Mouse (Mus musculus): ENCODE measurements around the gene Rap1gap2. TPM values are rescaled to one million over a fixed set of nuclear protein-coding genes. Genes with fewer than 3 reads are reported as not detected.

Rap1gap2 gene
- total and polyA plus RNA-seq, 3 experiments, result 55.4 to 79.8 (median 76.6) TPM

GRCm38 (mm10) chr11:74465712-74466111 lies 145.0 kb downstream of the Rap1gap2 start (continued):
- no peak for TF ChIP-seq KAT2A (IDR thresholded peaks at IDR 0.05; ENCODE audit: insufficient replicate concordance, low read length)
- TF ChIP-seq MYC (IDR thresholded peaks at IDR 0.05; ENCODE audit: low read depth, low read length), result no peak
- no peak for TF ChIP-seq ZNF384 (IDR thresholded peaks at IDR 0.05; ENCODE audit: low read depth, low read length)
- TF ChIP-seq GABPA (IDR thresholded peaks at IDR 0.05; ENCODE audit: insufficient replicate concordance, low read depth, low read length), result no peak

- H3K4me2 ChIP-seq (ENCODE audit: insufficient read depth, low read depth, poor library complexity, severe bottlenecking), result no peak overlapping the region
- H3K27ac ChIP-seq (ENCODE audit: insufficient read depth, low read depth), result no peak overlapping the region
- TF ChIP-seq NELFE (IDR thresholded peaks at IDR 0.05; ENCODE audit: low read depth, low read length) (no peak), SIN3A (IDR thresholded peaks at IDR 0.05; ENCODE audit: low read length) (no peak), PAX5 (IDR thresholded peaks at IDR 0.05; ENCODE audit: low read length) (no peak), ELF1 (IDR thresholded peaks at IDR 0.05; ENCODE audit: low read depth, low read length) (no peak), ETS1 (conservative IDR thresholded peaks at IDR 0.05; ENCODE audit: low read depth, low read length) (no peak), MXI1 (IDR thresholded peaks at IDR 0.05; ENCODE audit: low read depth, low read length) (no peak), POLR2AphosphoS2 (IDR thresholded peaks at IDR 0.05; ENCODE audit: low read depth, low read length) (no peak)
- no peak overlapping the region for H3K4me3 ChIP-seq (replicated peaks in 1 of 3; ENCODE audit: low read depth in 2 of 3, low read length in 2 of 3, poor library complexity in 1 of 3)
- no peak overlapping the region for H3K9ac ChIP-seq (ENCODE audit: insufficient read depth, low read depth)
- dilution Hi-C loops (cut with MboI; ENCODE audit: extremely low pct_ligation_motif_present, extremely low pct_unique_long_range_greater_than_20kb, low sequenced_read_pairs) (no loop called here), in situ Hi-C loops (cut with MboI; ENCODE audit: low pct_ligation_motif_present, low pct_unique_long_range_greater_than_20kb, low sequenced_read_pairs) (no loop called here)
- peaks cover 4% of the 10 kb centered on the region for H3K9me3 ChIP-seq (replicated peaks; ENCODE audit: low read length)
- H3K27me3 ChIP-seq (replicated peaks), result no peaks in the 10 kb centered on the region
- no peak for DNase-seq (ENCODE audit: extremely low read depth)
- peaks cover 11 to 95% of the 10 kb centered on the region in 2 experiments for H3K4me1 ChIP-seq (ENCODE audit: control insufficient read depth in 1 of 2, insufficient read depth in 2 of 2)
- H3K79me2 ChIP-seq (replicated peaks; ENCODE audit: control insufficient read depth, extremely low read depth, insufficient read depth, poor library complexity, severe bottlenecking), result peaks cover 20% of the 10 kb centered on the region
- peaks cover 25 to 79% of the 10 kb centered on the region in 2 experiments for H3K36me3 ChIP-seq (replicated peaks in 1 of 2; ENCODE audit: control insufficient read depth in 1 of 2, insufficient read depth in 1 of 2, low read length in 1 of 2)
Observed at GRCm38 (mm10) chr11:74464181-74464977, 146.3 kb downstream of the Rap1gap2 start.

GRCm38 (mm10) chr11:74462651-74463050 lies 148.1 kb downstream of the Rap1gap2 start:
- peaks cover 23 to 96% of the 10 kb centered on the region in 2 experiments for H3K4me1 ChIP-seq (ENCODE audit: control insufficient read depth in 1 of 2, insufficient read depth in 2 of 2)
- H3K4me3 ChIP-seq (replicated peaks in 1 of 3; ENCODE audit: low read depth in 2 of 3, low read length in 2 of 3, poor library complexity in 1 of 3), result no peak overlapping the region
- DNase-seq (ENCODE audit: extremely low read depth), result no peak
- H3K27ac ChIP-seq (ENCODE audit: insufficient read depth, low read depth), result no peak overlapping the region
- H3K9me3 ChIP-seq (replicated peaks; ENCODE audit: low read length), result peaks cover 4% of the 10 kb centered on the region
- dilution Hi-C loops (cut with MboI; ENCODE audit: extremely low pct_ligation_motif_present, extremely low pct_unique_long_range_greater_than_20kb, low sequenced_read_pairs), result no loop called here
- in situ Hi-C loops (cut with MboI; ENCODE audit: low pct_ligation_motif_present, low pct_unique_long_range_greater_than_20kb, low sequenced_read_pairs), result no loop called here
- TF ChIP-seq CTCF (conservative IDR thresholded peaks at IDR 0.05 in 1 of 2, IDR thresholded peaks at IDR 0.05 in 1 of 2; ENCODE audit: low read depth in 2 of 2, low read length in 2 of 2) (no peak), TCF12 (IDR thresholded peaks at IDR 0.05; ENCODE audit: low read depth, low read length) (no peak), ZMIZ1 (IDR thresholded peaks at IDR 0.05; ENCODE audit: low read depth, low read length) (no peak), NRF1 (IDR thresholded peaks at IDR 0.05; ENCODE audit: low read depth, low read length) (no peak), MEF2A (IDR thresholded peaks at IDR 0.05; ENCODE audit: borderline replicate concordance, low read depth, low read length) (no peak)
- H3K4me2 ChIP-seq (ENCODE audit: insufficient read depth, low read depth, poor library complexity, severe bottlenecking), result no peak overlapping the region
- H3K9ac ChIP-seq (ENCODE audit: insufficient read depth, low read depth), result no peak overlapping the region
- peaks cover 29 to 80% of the 10 kb centered on the region in 2 experiments for H3K36me3 ChIP-seq (replicated peaks in 1 of 2; ENCODE audit: control insufficient read depth in 1 of 2, insufficient read depth in 1 of 2, low read length in 1 of 2)
- H3K27me3 ChIP-seq (replicated peaks), result no peaks in the 10 kb centered on the region
- peaks cover 22% of the 10 kb centered on the region; the same call in 1 of the 2 replicates for H3K79me2 ChIP-seq (replicated peaks; ENCODE audit: control insufficient read depth, extremely low read depth, insufficient read depth, poor library complexity, severe bottlenecking)
